Mouse (Mus musculus) midbrain, embryonic 12.5 days (tissue): ENCODE measurements at regions not wholly inside any gene's neighbourhood (a gene's known extent, or its start where the extent isn't known, plus 50 kb on each side); places are given as distances from the start of the nearest gene placed in this dataset.

ENCODE experiments used
- ATAC-seq: fragments of 200-750 bp; cut with Nextera tagmentation; 2 replicates; pipeline ENCODE4 v1.8.0; 2017; ENCODE audit warnings: low read depth, moderate TSS enrichment, moderate library complexity; ENCODE audit not compliant: low FRiP score
- H3K27ac ChIP-seq: fragments of 300-500 bp; sonication (generic); replicated peaks from 2 replicates; pipeline ENCODE4 v1.5.1; 2016; ENCODE audit warnings: mild to moderate bottlenecking
- H3K27me3 ChIP-seq: fragments of 300-500 bp; sonication (generic); 2 replicates; pipeline ENCODE4 v1.6.1; 2016; ENCODE audit warnings: mild to moderate bottlenecking
- H3K36me3 ChIP-seq: fragments of 300-500 bp; sonication (generic); 2 replicates; pipeline ENCODE4 v1.6.1; 2016
- H3K4me1 ChIP-seq: fragments of 300-500 bp; sonication (generic); 2 replicates; pipeline ENCODE4 v1.6.1; 2016
- H3K4me2 ChIP-seq: fragments of 300-500 bp; sonication (generic); replicated peaks from 2 replicates; pipeline ENCODE4 v1.6.1; 2016; ENCODE audit warnings: mild to moderate bottlenecking, moderate library complexity
- H3K4me3 ChIP-seq: fragments of 300-500 bp; sonication (generic); 2 replicates; pipeline ENCODE4 v1.5.1; 2016; ENCODE audit warnings: mild to moderate bottlenecking
- H3K9ac ChIP-seq: fragments of 300-500 bp; sonication (generic); replicated peaks from 2 replicates; pipeline ENCODE4 v1.6.1; 2016; ENCODE audit warnings: mild to moderate bottlenecking, moderate library complexity
- H3K9me3 ChIP-seq: fragments of 300-500 bp; sonication (generic); 2 replicates; pipeline ENCODE4 v1.6.1; 2016; ENCODE audit warnings: mild to moderate bottlenecking
- WGBS: fragments of 180-500 bp; shearing (Covaris S2); methylation state at CpG from one replicate; pipeline ENCODE4 v1.1.7; 2016; 5-methylcytosine and 5-hydroxymethylcytosine counted together

DNA sequence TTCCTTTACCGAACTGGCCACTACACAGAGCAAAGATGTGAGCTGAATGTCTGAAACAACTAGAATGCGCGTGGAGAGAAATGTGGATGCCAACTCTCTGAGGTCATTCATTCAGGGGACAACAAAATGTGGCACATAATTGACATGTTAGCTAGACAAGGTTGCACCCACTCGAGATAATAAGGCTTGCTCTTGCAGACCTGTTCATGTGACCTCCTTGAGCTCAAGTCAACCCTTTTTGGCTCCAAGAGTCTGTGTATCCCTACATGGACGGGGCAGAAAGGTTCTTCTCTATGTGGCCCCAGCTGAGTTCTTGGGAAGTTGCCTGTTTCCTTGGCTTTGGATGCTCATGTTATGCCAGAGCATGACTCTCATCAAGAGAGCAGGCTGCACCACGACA lies 383.0 kb upstream of the Mgmt start:
- H3K27me3 ChIP-seq = peaks cover 20% of the 10 kb centered on the region
- no peak overlapping the region for H3K27ac ChIP-seq
- WGBS = 82% methylated on average over 6 of the region's 6 CpGs
- H3K4me2 ChIP-seq = no peak overlapping the region
- H3K9me3 ChIP-seq = no peaks in the 10 kb centered on the region
- ATAC-seq = no peak
- no peak overlapping the region for H3K9ac ChIP-seq
- no peaks in the 10 kb centered on the region for H3K36me3 ChIP-seq
- H3K4me3 ChIP-seq = no peak overlapping the region
- no peaks in the 10 kb centered on the region for H3K4me1 ChIP-seq

DNA sequence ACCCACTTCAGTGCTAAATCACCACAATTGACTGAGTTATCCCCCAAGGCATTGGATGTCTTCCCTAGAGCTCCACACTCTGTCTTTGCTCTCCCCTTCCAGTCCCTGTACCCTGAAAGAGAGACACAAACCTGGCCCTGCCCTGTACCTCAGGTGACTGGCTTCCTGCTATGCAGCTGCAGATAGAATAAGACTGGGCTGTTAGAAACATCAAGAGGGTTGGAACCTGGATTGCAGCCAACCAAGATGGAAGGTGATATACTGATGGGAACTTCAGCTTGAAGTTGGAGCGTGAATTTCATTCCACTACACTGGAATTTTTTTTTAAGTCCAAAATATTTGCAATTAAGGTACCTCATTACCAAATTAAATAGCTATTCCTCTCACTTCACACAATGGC lies 379.0 kb upstream of the Mgmt start:
- no peaks in the 10 kb centered on the region for H3K4me1 ChIP-seq
- H3K4me3 ChIP-seq = no peak overlapping the region
- H3K27ac ChIP-seq = no peak overlapping the region
- H3K4me2 ChIP-seq = no peak overlapping the region
- no peaks in the 10 kb centered on the region for H3K36me3 ChIP-seq
- WGBS = 87% methylated on average over 1 of the region's 1 CpGs
- H3K9ac ChIP-seq = no peak overlapping the region
- no peak for ATAC-seq
- H3K9me3 ChIP-seq = no peaks in the 10 kb centered on the region
- peaks cover 15% of the 10 kb centered on the region; the same call in 1 of the 2 replicates for H3K27me3 ChIP-seq

DNA sequence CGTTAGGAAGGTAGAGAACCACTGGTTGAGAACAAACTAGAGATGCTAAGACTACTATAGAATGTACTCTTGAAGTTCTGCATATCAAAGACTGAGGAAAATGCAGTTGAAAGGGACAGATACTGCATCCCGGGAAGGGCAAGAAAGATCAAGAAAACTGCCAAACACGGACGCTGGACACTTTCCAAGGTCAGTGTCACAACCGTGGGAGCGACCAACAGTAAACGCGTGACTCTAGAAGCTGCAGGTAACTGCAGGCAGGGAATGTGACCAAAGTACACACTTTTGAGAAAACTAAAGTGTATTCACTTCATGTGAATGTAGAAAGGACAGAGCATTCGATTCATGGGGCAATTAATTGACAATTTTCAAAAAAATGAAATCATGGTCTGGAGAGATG lies 368.6 kb upstream of the Mgmt start:
- Histone ChIP-seq H3K27ac (no peak overlapping the region), H3K9ac (no peak overlapping the region), H3K27me3 (peaks cover 15% of the 10 kb centered on the region), H3K4me2 (no peak overlapping the region), H3K36me3 (no peaks in the 10 kb centered on the region), H3K4me1 (no peaks in the 10 kb centered on the region), H3K9me3 (no peaks in the 10 kb centered on the region), H3K4me3 (no peak overlapping the region)
- ATAC-seq = no peak
- 90% methylated on average over 9 of the region's 9 CpGs for WGBS

DNA sequence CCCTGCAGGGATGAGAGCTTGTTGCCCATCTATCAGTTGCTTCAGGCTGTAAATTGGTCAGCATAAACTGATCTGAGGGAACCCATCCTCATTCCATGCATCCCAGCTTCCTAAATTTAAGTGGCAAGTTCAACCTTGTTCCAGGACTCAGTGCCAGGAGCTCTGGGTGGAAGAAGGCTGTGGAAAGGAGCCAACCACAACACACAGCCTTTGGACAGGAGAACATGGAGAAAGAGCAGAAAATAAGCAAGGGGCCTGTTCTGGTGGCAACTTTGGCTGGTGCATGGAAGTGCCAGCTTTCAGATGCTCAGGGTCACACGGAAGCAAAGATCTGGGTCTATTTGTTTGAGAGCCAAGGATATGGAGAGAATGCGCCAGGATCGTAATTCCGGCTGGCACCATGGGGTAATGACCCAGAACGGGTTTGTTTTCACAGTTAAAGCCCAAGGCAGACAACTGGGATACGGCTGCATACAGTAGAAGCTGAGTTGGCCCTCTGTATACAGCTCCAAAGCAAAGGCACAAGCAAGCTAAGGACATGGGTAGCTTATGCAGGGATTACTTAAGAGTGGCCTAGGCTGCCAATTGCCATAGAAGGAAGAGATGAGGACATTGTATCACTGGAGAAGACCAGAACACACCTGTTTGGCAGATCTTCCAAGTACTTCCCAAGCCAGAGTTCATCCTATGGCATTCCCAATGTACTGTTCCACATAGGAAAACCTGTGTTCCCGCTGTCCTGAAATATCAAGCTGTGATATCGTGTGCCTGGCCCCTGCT lies 364.2 kb upstream of the Mgmt start:
- no peaks in the 10 kb centered on the region for H3K9me3 ChIP-seq
- no peaks in the 10 kb centered on the region for H3K4me1 ChIP-seq
- no peak overlapping the region for H3K4me2 ChIP-seq
- no peaks in the 10 kb centered on the region for H3K36me3 ChIP-seq
- peaks cover 19% of the 10 kb centered on the region for H3K27me3 ChIP-seq
- H3K4me3 ChIP-seq = no peak overlapping the region
- 90% methylated on average over 8 of the region's 8 CpGs for WGBS
- H3K27ac ChIP-seq = no peak overlapping the region
- no peak for ATAC-seq
- H3K9ac ChIP-seq = no peak overlapping the region

DNA sequence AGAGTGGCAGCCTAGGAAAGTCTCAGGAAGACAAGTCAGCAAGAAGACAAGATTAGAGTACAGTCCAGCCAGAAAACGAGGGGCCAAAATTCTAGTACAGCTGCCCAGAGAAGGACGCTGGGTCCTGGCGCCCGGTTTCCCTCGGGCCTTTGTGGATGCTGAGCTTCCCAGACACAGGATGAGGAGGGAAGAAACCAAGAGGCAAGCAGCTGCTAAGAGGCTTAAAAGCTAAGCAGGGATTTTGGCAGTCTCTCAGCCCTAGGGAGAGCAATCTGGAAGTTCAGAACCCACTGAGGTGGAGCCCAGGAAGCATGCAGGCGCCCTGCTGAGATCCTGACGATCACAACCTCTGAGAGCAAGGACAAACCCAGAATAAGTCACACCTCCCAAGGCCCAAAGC lies 363.1 kb upstream of the Mgmt start:
- Histone ChIP-seq H3K9me3 (no peaks in the 10 kb centered on the region), H3K27me3 (peaks cover 20% of the 10 kb centered on the region), H3K4me2 (no peak overlapping the region), H3K4me3 (no peak overlapping the region), H3K9ac (no peak overlapping the region), H3K27ac (no peak overlapping the region), H3K36me3 (no peaks in the 10 kb centered on the region), H3K4me1 (no peaks in the 10 kb centered on the region)
- no peak for ATAC-seq
- 38% methylated on average over 7 of the region's 7 CpGs for WGBS

DNA sequence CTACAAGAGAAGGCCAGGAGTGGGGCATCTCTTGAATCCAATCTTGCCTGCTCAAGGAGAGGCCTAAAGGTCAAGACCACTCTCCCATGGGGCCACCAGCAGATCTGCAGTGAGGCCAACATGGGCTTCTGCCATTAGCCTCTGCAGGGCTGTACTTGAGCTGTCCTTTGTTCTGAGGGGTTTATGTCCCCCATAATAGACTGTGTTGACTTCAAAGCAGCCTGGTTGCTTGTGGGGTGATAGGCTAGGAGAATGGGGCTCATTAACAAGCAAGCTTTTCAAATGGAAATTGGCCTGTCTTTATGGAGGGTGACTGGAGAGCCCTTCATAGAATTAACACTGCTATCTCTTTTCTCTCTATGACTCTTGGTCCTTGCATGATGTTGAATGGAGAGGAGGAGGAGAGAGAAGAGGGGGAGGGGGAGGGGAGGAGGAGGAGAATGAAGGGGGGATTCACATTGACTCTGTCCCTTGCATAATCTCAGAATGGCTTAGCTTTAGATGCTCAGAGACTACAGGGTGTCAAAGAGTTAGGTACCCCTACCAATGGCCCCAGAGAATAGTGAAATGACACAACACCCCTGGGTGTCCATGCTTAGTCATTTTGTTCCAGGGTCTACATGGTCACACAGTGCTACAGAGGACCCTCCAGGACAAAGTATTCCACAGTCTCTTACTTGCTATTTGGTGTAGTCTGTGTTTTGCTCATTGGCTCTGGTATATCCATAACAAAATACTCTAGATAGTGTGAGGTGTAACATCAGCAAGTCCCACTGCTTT lies 352.3 kb upstream of the Mgmt start:
- Histone ChIP-seq H3K9me3 (no peaks in the 10 kb centered on the region), H3K4me2 (no peak overlapping the region), H3K27ac (no peak overlapping the region), H3K36me3 (no peaks in the 10 kb centered on the region), H3K9ac (no peak overlapping the region), H3K27me3 (peaks cover 31% of the 10 kb centered on the region), H3K4me1 (peaks cover 22% of the 10 kb centered on the region), H3K4me3 (no peak overlapping the region)
- peak; percentile 87 for ATAC-seq

DNA sequence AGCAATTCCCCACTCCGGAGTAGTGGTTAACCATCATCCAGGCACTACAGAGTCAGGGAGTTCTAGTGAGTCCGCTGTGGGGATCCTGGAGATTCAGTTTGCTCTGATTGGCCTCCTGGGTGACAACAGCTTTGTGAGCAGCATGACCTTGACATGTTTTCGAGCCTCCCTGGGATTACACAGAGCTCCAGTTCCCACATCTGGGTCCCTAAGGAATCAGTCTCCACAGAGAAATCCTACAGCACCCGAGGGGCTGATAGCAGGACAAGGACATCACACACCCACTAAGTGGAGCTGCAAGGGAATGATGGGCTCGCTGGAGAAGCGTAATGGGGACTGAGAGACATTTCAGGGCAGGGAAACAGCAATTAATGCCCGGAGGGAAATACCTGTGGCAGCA lies 351.5 kb upstream of the Mgmt start:
- Histone ChIP-seq H3K27ac (no peak overlapping the region), H3K4me3 (no peak overlapping the region), H3K9me3 (no peaks in the 10 kb centered on the region), H3K36me3 (no peaks in the 10 kb centered on the region), H3K4me2 (no peak overlapping the region), H3K9ac (no peak overlapping the region), H3K27me3 (peaks cover 31% of the 10 kb centered on the region), H3K4me1 (peaks cover 22% of the 10 kb centered on the region)
- 78% methylated on average over 7 of the region's 7 CpGs for WGBS
- ATAC-seq = no peak

DNA sequence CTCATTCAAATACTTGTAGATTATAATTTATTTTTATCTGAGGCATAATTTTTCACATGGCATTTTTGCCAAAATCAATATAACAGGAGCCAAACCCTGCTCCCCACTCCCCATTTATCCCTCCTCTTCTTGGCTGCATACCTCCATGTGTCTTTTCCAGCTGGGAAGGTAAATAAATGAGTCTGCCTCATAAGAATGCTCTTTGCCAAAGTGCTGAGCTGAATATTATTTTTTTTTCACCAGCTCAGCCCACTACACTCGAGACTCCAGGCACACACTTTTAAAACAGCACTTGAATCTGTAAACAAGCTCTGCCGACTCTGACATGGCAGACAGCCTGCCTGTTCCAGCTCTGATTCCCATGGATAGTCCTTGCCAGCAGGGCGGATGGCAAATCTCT lies 346.6 kb upstream of the Mgmt start:
- H3K36me3 ChIP-seq = no peaks in the 10 kb centered on the region
- peaks cover 23% of the 10 kb centered on the region for H3K27me3 ChIP-seq
- ATAC-seq = no peak
- WGBS = 72% methylated on average over 3 of the region's 3 CpGs
- no peak overlapping the region for H3K4me2 ChIP-seq
- H3K4me3 ChIP-seq = no peak overlapping the region
- no peak overlapping the region for H3K9ac ChIP-seq
- H3K4me1 ChIP-seq = peaks cover 9% of the 10 kb centered on the region
- H3K27ac ChIP-seq = no peak overlapping the region
- no peaks in the 10 kb centered on the region for H3K9me3 ChIP-seq

DNA sequence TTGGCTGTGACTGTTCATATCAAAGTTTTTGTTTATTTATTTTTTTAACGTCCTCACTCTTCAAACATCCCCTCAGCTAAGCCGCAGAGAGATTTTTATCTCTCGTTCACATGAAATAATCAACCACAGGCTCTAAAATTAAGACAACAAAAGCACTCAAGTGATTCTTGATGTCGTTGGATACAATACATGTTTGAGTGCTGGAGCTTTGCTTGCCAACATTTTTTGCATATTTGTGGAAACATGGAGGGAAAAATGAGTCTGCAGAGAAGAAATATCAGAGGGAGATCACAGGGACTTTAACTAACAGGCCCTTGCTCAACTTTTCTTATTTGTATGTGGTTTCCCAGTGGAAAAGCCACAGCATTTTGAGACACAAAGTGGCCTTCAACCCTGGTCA lies 338.0 kb upstream of the Mgmt start:
- Histone ChIP-seq H3K4me2 (no peak overlapping the region), H3K4me1 (no peaks in the 10 kb centered on the region), H3K27ac (no peak overlapping the region), H3K36me3 (no peaks in the 10 kb centered on the region), H3K9me3 (no peaks in the 10 kb centered on the region), H3K9ac (no peak overlapping the region), H3K4me3 (no peak overlapping the region), H3K27me3 (0 out of 2 replicates have a peak, but pooled peaks cover 5% of the 10 kb centered on the region)
- ATAC-seq = no peak
- WGBS = 78% methylated on average over 4 of the region's 4 CpGs

DNA sequence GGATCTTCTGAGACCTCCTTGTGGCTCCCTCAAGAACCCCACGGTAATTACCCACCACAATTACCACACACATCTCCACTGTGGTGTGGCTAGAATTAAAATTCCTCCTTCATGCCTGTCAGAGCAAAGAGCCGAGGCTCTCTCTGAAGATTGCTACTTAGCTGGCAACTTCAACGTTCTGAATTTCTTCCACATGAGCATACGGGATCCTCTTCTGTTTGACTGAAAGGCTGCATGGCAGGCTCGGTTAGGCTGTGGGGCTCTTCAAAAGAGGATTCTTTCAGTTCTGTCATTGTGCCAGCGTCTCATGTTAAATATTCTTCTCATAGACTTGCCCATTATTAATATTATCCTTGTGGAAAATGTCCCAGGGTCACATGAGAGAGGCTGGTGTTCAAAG lies 334.9 kb upstream of the Mgmt start:
- Histone ChIP-seq H3K4me3 (no peak overlapping the region), H3K9ac (no peak overlapping the region), H3K4me1 (no peaks in the 10 kb centered on the region), H3K36me3 (no peaks in the 10 kb centered on the region), H3K27ac (no peak overlapping the region), H3K9me3 (no peaks in the 10 kb centered on the region), H3K27me3 (0 out of 2 replicates have a peak, but pooled peaks cover 5% of the 10 kb centered on the region), H3K4me2 (no peak overlapping the region)
- no peak for ATAC-seq
- WGBS = 80% methylated on average over 6 of the region's 6 CpGs

DNA sequence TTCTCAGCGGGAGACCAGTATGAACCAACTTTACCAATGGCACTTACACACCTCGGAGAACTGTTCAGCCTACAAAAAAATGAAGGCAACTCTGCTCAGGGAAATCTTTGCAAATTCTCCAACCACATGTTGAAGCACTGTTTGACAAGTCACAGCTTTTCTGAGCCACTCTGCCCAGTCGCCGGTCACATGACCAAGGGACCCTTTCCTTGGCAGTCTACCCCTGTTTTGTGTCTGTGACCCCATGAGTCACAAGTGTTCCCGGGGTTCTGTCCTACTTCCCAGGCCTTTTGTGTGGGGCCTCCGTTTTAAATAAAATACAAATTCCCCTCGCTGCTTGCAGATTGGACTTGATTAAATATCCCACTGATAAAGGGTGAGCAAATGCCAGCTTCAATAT lies 323.5 kb upstream of the Mgmt start:
- H3K9ac ChIP-seq = no peak overlapping the region
- no peaks in the 10 kb centered on the region for H3K9me3 ChIP-seq
- H3K4me3 ChIP-seq = no peak overlapping the region
- no peaks in the 10 kb centered on the region for H3K36me3 ChIP-seq
- H3K27ac ChIP-seq = no peak overlapping the region
- ATAC-seq = no peak
- H3K27me3 ChIP-seq = peaks cover 34% of the 10 kb centered on the region
- 37% methylated on average over 7 of the region's 7 CpGs for WGBS
- no peak overlapping the region for H3K4me2 ChIP-seq
- no peaks in the 10 kb centered on the region for H3K4me1 ChIP-seq

DNA sequence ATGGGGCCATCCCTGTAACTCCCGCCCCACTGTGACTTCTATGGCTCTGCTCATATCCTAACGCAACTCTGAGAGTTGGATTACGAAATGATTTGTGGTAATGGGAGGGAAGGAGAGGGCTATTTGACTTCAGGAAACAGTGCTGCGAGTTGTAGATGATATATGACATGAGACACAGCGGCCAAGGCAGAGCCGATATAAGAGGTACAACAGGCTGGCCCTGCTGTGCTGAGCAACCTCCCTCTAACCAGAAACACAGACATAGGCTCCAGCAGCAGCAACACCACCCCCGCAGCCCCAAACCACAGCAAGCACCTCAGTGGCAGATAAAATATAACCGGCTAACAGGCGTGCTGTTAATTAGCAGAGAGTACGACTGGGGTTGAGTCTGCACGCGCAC lies 312.5 kb upstream of the Mgmt start:
- Histone ChIP-seq H3K27me3 (peaks cover 41% of the 10 kb centered on the region), H3K36me3 (no peaks in the 10 kb centered on the region), H3K9me3 (no peaks in the 10 kb centered on the region), H3K9ac (no peak overlapping the region), H3K4me1 (peaks cover 5% of the 10 kb centered on the region; the same call in 1 of the 2 replicates), H3K27ac (no peak overlapping the region), H3K4me3 (no peak overlapping the region), H3K4me2 (no peak overlapping the region)
- no peak for ATAC-seq
- WGBS = 67% methylated on average over 12 of the region's 12 CpGs
